Mouse (Mus musculus) MEL-GATA-1-ER (cell line): ENCODE results near the gene Hist1h4a.

Experiments
- DNase-seq: peaks from one replicate; pipeline ENCODE4 v3.0.0-alpha.2; 2012; ENCODE audit warnings: low read depth; ENCODE audit errors: extremely low read depth

Gene Hist1h4a

DNA sequence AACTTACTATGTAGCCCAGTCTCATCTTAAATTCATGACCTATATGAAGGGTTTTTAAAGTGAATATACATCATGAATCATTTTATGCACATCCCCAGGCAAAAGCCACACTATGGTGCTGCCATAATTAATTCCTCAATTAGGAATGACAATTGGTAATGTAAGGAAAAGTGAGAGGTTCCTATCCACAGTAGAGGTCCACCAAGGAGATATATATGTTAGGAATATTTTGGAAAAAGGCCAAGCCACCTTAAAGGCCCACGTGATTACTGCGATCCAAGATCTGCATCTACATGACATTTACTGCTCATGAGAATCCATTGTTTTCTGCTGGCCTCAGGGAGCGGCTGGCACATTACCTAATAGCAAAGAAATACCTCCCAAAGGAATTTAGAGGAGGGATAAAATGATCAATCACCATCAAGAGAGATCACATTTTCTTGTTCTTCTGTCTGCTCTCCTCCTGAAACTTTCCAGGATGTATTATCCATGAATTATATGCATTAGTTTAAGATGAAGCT lies 1.7 kb downstream of the Hist1h4a start:
- DNase-seq, result no peak

DNA sequence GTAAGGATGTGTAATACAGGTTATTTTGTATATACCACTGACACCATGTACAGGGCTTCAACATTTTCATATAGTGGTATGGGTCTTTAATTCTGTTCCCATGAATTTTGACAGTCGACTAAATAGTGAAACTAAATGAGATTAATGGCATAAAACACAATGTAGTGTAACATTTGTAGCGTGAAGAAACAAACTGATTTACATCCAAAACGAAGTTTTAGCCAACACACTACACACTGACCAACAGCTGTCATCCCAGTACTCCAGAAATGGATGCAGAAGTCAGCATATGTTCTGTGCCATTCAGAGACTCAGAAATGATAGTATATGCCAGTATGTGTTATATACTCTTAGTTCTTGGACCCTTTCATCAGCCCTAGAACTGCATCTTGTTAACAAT lies 3.1 kb downstream of the Hist1h4a start:
- DNase-seq, result no peak

DNA sequence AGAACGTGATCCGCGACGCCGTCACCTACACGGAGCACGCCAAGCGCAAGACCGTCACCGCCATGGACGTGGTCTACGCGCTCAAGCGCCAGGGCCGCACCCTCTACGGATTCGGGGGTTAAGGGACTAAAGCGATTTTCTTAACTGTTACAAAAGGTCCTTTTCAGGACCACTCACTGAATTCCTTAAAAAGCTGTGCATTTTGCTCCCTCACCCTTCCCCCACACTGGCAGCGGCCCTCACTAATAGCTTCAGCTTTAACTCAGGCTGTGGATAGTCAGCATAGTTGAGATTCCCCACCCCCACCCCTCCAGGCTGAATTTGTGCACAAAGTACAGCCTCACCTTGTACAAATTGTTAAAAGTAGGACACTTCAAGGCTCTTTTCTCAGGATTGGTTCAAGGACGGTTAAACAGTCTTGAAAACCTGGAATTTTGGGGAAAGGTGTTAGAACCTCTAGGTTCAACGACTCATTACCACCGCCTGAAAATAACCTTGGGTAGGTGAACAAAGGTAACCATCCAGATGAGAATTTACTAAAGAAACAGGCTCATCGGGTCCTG lies 3.7 kb downstream of the Hist1h4a start:
- DNase-seq, result peak; percentile 85

DNA sequence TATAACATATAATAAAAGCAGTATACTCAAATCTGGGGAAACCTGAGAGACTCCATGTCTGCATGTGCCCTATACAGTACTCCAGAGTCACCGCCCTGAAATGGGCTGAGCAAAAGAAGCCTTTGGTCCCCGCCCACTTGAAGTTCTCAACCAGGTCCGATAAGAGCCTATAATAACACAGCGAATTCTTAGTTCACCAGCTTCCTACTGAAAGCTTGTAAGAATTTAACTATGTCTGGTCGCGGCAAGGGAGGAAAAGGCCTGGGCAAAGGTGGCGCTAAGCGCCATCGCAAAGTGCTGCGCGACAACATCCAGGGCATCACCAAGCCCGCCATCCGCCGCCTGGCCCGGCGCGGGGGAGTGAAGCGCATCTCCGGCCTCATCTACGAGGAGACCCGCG lies 4.2 kb downstream of the Hist1h4a start, which contains the start of gene Hist1h4b:
TSS of gene Hist1h4b (plus strand) at position 224 of the 400 bp plus-strand sequence.
- DNase-seq, result peak; percentile 96

DNA sequence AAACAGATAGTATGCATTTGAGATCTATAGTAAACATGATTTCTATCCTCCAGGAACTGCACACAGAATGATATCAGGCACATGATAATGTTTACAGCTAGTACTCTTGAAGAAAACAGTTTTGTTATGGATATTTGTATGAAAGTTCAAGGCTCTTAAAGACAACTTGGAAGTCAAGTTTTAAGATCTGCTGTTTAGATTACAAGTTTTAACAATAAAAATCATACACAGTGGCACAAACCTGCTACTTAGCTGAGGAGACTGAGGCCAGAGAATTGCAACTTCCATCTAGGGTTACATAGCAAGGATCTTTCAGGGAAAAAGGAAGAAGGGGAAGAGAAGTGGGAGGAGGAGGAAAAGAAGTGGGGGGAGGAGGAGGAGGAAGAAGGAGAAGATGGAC lies 6.0 kb downstream of the Hist1h4a start:
- DNase-seq, result no peak

DNA sequence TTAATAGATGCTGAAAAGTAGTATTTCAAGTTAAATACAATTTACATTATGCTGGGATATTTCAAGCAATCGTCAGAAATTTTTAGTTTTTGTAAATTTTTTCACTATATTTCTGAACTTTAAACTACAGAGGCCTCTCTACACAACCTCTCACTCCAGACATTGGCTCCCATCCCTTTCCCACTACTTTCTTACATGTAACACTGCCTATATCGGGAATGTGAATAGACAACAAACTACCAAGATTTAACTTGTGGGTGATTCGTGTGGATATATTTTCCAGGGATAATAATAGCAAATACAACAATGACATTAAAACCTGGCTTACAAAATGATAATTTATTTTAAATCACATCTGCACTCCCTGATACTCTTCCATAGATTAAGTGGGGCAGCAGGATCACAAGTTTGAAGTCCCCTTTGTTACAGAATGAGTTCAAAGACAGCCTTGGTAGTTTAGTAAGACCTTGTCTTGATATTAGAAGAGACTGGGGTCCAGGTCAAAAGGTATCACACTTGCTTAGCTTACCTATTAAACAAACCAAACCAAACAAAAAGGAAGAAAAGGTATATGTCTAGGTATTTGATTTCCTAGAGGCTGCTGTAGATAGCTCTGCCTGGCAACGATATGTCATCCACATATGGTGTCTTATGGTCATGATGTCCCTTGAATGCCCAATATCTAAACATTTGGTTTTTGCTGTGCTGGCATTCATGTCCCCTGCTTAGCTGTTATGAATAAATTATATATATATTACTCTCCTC lies 7.5 kb downstream of the Hist1h4a start:
- DNase-seq, result no peak

DNA sequence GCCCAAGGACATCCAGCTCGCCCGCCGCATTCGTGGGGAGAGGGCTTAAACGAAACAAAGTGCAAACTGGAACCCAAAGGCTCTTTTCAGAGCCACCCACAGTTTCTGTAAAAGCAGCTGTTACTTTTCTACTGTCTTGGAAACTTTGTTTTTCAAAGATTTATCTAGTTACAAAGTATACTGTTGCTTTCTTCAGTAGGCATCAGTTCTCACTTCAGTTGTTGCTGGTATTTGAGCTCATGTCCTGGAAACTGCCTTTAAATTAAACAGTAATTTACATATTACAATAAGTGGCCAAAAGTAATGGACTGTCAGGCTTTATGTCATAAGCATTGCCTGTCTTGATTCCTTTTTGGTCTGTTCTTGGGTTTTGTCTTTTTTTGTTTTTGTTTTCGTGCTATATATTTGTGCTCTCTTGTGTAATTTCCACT lies 8.3 kb downstream of the Hist1h4a start:
- no peak for DNase-seq

DNA sequence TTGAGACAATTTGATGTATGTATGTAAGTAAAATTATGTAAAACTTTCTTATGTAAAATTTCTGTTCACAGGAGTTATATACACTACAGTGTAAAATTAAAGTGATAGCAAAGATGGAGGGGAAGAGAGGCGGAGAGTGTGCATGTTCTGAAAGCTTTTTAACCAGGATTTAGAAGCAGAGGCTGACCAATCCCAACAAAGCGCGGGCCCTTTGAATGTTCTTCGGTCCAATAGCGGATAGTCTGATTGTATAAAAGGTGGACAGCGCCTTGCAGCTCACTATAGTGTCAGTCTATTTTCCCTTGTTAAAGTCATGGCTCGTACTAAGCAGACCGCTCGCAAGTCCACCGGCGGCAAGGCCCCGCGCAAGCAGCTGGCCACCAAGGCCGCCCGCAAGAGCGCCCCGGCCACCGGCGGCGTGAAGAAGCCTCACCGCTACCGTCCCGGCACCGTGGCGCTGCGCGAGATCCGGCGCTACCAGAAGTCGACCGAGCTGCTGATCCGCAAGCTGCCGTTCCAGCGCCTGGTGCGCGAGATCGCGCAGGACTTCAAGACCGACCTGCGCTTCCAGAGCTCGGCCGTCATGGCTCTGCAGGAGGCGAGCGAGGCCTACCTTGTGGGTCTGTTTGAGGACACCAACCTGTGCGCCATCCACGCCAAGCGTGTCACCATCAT lies 8.8 kb downstream of the Hist1h4a start, which contains the start of gene Hist1h3b:
TSS of gene Hist1h3b (plus strand) at position 201 of the 675 bp plus-strand sequence.
- DNase-seq, result peak; percentile 97

DNA sequence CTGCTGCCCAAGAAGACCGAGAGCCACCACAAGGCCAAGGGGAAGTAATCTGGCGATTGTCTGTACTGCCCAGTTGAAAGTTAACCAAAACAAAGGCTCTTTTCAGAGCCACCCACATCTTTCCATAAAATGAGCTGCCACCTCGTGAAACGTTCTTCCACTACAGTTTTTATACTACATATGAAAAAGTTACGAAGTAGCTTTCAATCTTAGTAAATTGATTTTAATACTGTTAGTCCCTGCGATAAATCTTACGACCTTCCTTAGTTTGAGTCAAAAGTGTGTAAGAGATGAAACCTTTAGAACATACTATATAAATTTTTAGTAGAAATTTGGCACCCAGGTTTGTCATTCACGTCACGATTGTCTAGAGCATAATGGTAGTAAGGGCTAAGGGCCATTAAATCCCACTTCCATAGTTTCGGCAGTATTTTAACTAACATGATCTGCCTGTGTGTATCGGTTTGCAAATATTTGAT lies 9.5 kb downstream of the Hist1h4a start:
- DNase-seq, result peak; percentile 68

DNA sequence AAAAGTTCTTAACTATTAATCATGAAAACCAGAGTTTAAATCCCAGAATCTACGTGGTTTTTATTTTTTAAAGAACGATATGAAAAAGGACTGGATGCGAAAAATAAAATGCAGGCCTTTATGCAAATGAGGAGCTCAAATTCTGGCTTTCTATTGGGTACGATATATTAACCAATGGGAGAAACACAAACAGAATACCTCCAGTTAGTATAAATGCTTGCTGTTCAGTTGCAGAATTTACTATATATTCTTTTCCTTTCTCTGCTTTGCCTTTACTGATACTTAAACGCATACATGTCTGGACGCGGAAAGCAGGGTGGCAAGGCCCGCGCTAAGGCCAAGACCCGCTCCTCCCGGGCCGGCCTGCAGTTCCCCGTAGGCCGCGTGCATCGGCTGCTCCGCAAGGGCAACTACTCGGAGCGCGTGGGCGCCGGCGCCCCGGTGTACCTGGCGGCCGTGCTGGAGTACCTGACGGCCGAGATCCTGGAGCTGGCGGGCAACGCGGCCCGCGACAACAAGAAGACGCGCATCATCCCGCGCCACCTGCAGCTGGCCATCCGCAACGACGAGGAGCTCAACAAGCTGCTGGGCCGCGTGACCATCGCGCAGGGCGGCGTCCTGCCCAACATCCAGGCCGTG lies 10.1 kb downstream of the Hist1h4a start, which contains the start of gene Hist1h2ab:
TSS of gene Hist1h2ab (plus strand) at position 288 of the 639 bp plus-strand sequence.
- peak; percentile 92 for DNase-seq

DNA sequence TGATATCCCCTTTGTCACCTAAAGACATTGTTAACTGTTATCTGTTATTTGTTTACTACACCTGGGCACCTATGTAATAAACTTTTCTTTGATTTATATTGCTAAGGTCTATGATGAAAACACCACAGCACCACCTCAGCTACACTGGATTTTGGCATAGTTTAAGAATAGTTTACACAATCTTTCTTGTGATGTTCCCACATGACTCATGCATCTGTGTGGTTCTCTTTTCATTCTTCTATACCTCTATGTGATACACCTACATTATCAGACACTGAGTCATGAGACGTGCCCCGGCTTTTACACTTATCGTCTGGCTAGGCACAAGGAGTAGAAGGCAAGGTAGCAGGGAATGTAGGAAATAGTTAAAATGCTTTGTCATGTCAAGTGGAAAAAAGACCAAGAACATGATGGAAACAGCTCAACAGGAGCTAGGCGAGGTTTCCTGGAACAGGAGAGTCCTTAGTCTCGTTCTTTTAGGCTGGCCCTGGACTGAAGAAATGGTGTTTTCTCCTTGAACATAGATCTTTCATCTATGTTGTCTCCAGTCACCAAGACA lies 11.4 kb downstream of the Hist1h4a start:
- DNase-seq, result no peak

DNA sequence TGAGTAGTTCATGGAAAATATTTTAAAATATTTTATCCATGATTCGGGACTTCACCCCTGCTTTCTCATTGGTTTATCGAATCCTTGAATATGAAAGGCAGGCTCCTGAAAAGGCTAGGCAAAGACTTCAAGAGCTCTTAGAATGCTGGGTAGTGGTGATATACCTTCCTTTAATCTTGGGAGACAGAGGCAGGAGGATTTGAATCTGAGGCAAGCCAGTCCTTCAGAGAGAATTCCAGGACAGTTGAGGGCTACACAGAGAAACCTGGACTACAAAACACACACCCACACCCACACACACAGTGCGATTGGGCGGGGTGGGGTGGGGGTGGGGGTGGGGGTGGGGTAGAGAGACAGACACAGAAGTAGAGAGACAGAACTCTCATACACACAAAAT lies 13.1 kb downstream of the Hist1h4a start:
- no peak for DNase-seq

DNA sequence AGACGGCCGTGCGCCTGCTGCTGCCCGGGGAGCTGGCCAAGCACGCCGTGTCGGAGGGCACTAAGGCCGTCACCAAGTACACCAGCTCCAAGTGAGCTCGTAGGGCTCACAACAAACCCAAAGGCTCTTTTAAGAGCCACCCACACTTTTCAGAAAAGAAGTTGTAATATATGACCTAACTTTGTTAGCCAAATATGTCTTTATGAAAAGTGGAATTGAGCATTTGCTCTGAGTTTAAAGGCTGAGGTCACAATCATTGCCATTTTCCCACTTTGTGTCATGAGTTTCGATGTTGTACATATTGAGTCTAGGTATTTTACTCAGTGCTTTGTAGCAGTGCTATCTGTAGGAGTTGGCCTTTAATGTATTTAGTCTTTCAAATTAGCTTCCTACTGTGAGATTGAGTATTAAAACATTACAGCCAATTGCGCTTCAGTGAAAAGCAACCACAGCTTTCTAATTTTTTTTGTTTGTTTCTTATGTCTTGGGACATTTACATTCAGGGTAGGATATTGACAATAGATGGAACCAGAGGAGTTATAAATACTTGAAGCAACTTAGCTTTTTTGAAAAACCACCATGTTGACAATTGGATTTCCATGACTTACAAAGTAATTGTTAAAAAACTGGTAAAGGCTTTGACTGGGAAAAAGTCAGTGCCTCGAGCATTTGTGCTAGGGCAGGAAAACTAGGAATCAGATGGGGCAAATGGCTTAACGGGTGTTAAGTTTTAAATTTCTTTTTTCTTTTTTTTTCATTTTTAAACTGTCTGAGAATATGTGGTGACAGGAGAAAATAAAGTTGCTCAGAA lies 13.7 kb downstream of the Hist1h4a start:
- peak; percentile 75 for DNase-seq

DNA sequence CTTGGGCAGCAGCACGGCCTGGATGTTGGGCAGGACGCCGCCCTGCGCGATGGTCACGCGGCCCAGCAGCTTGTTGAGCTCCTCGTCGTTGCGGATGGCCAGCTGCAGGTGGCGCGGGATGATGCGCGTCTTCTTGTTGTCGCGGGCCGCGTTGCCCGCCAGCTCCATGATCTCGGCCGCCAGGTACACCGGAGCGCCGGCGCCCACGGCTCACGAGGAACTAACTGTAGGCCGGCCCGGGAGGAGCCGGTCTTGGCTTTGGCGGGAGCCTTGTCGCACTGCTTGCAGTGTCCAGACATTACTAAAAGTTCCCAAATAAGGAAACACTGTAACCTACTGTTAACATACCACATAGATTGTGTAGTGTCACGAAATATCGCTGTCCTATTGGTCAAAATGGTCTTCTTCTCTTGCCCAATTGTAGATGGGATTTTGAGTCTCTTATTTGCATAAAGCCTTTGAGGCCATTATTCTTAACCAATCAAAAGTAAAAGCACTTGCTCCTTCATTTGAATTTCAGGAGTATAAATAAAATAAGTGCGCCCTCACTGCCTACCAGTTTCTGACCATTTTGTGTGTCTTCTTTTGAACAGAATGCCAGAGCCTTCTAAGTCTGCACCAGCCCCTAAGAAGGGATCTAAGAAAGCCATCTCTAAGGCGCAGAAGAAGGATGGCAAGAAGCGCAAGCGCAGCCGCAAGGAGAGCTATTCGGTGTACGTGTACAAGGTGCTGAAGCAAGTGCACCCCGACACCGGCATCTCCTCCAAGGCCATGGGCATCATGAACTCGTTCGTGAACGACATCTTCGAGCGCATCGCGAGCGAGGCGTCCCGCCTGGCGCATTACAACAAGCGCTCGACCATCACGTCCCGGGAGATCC lies 14.6 kb downstream of the Hist1h4a start, which contains the start of gene Hist1h2bb:
TSS of gene Hist1h2bb (plus strand) at position 534 of the 880 bp plus-strand sequence.
- peak; percentile 99 for DNase-seq

DNA sequence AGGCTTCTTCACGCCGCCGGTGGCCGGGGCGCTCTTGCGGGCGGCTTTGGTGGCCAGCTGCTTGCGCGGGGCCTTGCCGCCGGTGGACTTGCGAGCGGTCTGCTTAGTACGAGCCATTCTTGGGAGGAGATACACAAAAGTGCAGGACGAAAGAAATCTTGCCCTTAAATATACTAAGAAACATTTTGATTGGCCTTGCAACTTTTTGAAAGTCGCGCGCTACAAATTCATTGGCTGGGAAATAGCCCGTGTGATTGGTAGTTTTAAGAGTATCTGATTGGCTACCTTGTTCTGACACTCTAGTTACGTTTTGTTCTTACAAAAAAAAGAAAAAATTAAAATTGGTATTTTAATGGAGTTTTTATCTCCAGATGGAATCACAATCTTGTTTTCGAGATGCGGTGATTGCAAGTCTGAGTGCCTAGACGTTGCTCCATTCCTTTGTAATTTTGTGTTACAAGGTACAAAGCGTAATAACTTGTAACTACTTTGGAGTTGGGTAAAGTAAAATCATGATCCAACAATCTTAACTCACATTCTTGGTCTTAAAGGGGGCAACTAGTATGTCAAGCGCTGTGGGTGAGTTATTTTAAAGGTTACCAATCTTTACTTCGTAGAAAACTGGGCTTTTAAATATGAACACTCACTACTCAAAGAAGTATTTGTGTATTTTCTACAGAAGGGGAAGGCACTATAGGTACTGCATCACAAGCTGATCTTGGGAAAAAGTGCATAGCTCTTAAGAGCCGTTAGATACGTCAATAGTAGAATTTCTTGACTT lies 15.5 kb downstream of the Hist1h4a start, which contains the start of gene Hist1h3c:
TSS of gene Hist1h3c (minus strand) at position 222 of the 781 bp plus-strand sequence.
- DNase-seq, result peak; percentile 98

DNA sequence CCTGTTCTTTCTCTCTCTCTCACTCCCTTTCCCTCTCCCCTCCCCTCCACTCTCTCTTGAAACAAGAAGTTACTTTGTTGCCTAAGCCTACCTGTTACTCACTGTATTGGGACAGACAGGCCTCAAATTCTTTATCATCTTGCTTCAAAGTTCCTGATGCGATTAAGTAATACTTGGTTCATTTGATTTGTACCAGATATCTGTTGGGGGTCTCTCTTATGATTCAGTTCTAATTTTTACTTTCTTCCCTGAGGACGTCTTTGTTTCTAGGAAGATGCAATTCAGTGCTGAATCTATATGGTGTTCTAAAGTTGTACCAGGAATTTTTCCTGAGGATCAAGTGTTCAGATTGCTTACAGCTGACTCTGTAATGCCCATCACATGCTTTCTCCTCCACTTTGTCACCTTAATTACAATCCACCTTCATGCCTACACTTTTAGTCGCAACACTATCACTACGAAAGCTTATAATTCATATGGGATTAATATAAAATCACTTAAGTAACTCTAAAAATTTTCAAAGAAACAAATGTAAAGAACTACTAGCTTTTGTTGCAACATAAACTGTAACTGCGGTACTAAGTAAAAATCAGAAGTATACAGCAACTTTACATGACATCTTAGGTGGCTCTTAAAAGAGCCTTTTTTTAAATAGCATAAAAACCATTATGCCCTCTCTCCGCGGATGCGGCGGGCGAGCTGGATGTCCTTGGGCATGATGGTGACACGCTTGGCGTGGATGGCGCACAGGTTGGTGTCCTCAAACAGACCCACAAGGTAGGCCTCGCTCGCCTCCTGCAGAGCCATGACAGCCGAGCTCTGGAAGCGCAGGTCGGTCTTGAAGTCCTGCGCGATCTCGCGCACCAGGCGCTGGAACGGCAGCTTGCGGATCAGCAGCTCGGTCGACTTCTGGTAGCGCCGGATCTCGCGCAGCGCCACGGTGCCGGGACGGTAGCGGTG lies 16.3 kb downstream of the Hist1h4a start:
- peak; percentile 72 for DNase-seq

DNA sequence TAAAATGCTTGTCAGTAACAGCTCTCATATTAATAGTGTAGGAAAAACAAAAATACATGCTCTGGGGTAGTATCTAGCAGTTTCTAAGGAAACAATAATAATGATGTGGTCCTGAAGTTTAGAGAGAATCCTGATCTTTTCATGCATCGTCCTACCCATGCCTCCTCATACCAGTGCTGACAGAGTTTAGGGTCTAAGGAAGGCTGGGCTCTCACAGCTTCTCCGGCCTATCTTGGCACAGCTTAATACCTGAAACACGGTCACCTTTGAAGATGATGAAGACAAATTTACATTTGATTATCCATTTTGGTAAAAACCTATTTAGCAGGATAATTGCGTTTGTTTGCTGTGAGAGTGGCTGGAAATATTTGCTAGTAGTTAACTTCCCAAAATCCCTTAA lies 17.1 kb downstream of the Hist1h4a start:
- DNase-seq, result no peak
